ENCODE assay signal across 10 mouse cellular contexts in genomic region chr19:14670078-14670820, GRCm38 (mm10).
DNase-seq lines count a peak whose midpoint lies in the region; ATAC-seq and TF ChIP-seq lines count a peak whose summit lies in the region.
"Had no signal": no experiment of that assay in that cellular context is flagged by ENCODE, and none has a peak within 500 bp of the region (broad histone marks: within the 10 kb centered on the region; RNA-seq: fewer than 3 reads in every experiment).

No protein-coding gene starts in this region.

- 11% methylated on average over 12 of the region's 13 CpGs for WGBS in forebrain, postnatal 0 days
- WGBS in liver, embryonic 12.5 days (ENCODE audit: insufficient replicate concordance): 75% methylated on average over 11 of the region's 13 CpGs

- ATAC-seq in forebrain, postnatal 0 days: peak; percentile 62
- ATAC-seq in megakaryocyte progenitor cell, adult 5-6 weeks (replicated peaks; ENCODE audit: poor library complexity): peak; percentile 41
- no peak for ATAC-seq in liver, embryonic 12.5 days
- no peak for ATAC-seq in cerebellum, adult (ENCODE audit: insufficient number of reproducible peaks, low FRiP score, low TSS enrichment)

- H3K36me3 ChIP-seq in forebrain, postnatal 0 days (ENCODE audit: insufficient read depth): no peaks in the 10 kb centered on the region
- H3K36me3 ChIP-seq in liver, embryonic 12.5 days: no peaks in the 10 kb centered on the region

- DNase-seq in layer of hippocampus, adult 2 months (ENCODE audit: low spot score in 2 of 2): no peak
- no peak for DNase-seq in layer of hippocampus, adult 8-10 months (ENCODE audit: low spot score in 2 of 2)
- peak; percentile 15 for DNase-seq in embryo, embryonic 11 days
- no peak for DNase-seq in forebrain, postnatal 0 days
- DNase-seq in kidney, adult 18-20 months: no peak
- DNase-seq: cerebellum, adult 8-10 months; thymus, postnatal 14 days had no signal

- no peaks in the 10 kb centered on the region for H3K9me3 ChIP-seq in forebrain, postnatal 0 days (ENCODE audit: low read length)
- no peaks in the 10 kb centered on the region for H3K9me3 ChIP-seq in liver, embryonic 12.5 days (replicated peaks)

- H3K27me3 ChIP-seq in forebrain, postnatal 0 days (ENCODE audit: insufficient read depth, low read length): peaks cover 8% of the 10 kb centered on the region; the same call in 1 of the 2 replicates
- H3K27me3 ChIP-seq in liver, embryonic 12.5 days (replicated peaks): no peaks in the 10 kb centered on the region

- no peaks in the 10 kb centered on the region for H3K4me1 ChIP-seq in forebrain, postnatal 0 days (ENCODE audit: insufficient read depth)
- H3K4me1 ChIP-seq in liver, embryonic 12.5 days: 0 out of 2 replicates have a peak, but pooled peaks cover 3% of the 10 kb centered on the region

- peak overlapping the region; percentile 69 for H3K27ac ChIP-seq in layer of hippocampus, adult 2 months
- H3K27ac ChIP-seq in forebrain, postnatal 0 days (ENCODE audit: low read depth, low read length): no peak overlapping the region
- no peak overlapping the region for H3K27ac ChIP-seq in liver, embryonic 12.5 days

- peak overlapping the region; percentile 19; the same call in 1 of the 2 replicates for H3K4me3 ChIP-seq in layer of hippocampus, adult 2 months
- no peak overlapping the region for H3K4me3 ChIP-seq in forebrain, postnatal 0 days (ENCODE audit: low read depth, low read length)
- H3K4me3 ChIP-seq in liver, embryonic 12.5 days: no peak overlapping the region

- no peak for TF ChIP-seq CTCF in layer of hippocampus, adult 2 months (conservative IDR thresholded peaks at IDR 0.05)
- no peak for TF ChIP-seq CTCF in forebrain, postnatal 0 days (IDR thresholded peaks at IDR 0.05; ENCODE audit: low read depth)

- 0 out of 2 replicates have a peak overlapping the region, but pooled peaks have one; percentile 31 for H3K4me2 ChIP-seq in forebrain, postnatal 0 days (ENCODE audit: low read depth)
- no peak overlapping the region for H3K4me2 ChIP-seq in liver, embryonic 12.5 days

- H3K9ac ChIP-seq in forebrain, postnatal 0 days: no peak overlapping the region
- no peak overlapping the region for H3K9ac ChIP-seq in liver, embryonic 12.5 days

Comparison
In these comparisons a context has a peak if more than half of its experiments do, and no peak if none do; other contexts are left out.
1. ATAC-seq: peak in forebrain, postnatal 0 days (single experiment) and megakaryocyte progenitor cell, adult 5-6 weeks (single experiment); none in liver, embryonic 12.5 days (single experiment) and cerebellum, adult (single experiment).